Mouse (Mus musculus) limb, embryonic 14.5 days (tissue): ENCODE results near the gene Pkn1. TPM values are rescaled to one million over a fixed set of nuclear protein-coding genes. Genes with fewer than 3 reads are reported as not detected.

Experiments used
- ATAC-seq: fragments of 200-750 bp; cut with Nextera tagmentation; 2 replicates; pipeline ENCODE4 v1.8.0; 2017; ENCODE audit warnings: low read depth, moderate number of reproducible peaks, moderate TSS enrichment; ENCODE audit not compliant: low FRiP score
- DNase-seq: peaks from one replicate; pipeline ENCODE4 v3.0.0-alpha.2; 2015; ENCODE audit warnings: low spot score
- H3K27ac ChIP-seq: fragments of 300-500 bp; sonication (generic); replicated peaks from 2 replicates; pipeline ENCODE4 v1.5.1; 2014; ENCODE audit warnings: low read depth, mild to moderate bottlenecking, low read length, moderate library complexity, mixed read lengths
- H3K27me3 ChIP-seq: fragments of 300-500 bp; sonication (generic); 2 replicates; pipeline ENCODE4 v1.6.1; 2014; ENCODE audit warnings: low read length, mixed read lengths; ENCODE audit not compliant: control insufficient read depth, insufficient read depth
- H3K36me3 ChIP-seq: fragments of 300-500 bp; sonication (generic); 2 replicates; pipeline ENCODE4 v1.6.1; 2014; ENCODE audit warnings: mild to moderate bottlenecking, low read length, moderate library complexity, mixed read lengths; ENCODE audit not compliant: control insufficient read depth, insufficient read depth
- H3K4me1 ChIP-seq: fragments of 300-500 bp; sonication (generic); 2 replicates; pipeline ENCODE4 v1.6.1; 2014; ENCODE audit warnings: antibody characterized with exemption, low read length, mixed read lengths; ENCODE audit not compliant: control insufficient read depth, insufficient read depth
- H3K4me2 ChIP-seq: fragments of 300-500 bp; sonication (generic); replicated peaks from 2 replicates; pipeline ENCODE4 v1.6.1; 2014; ENCODE audit warnings: low read depth, mild to moderate bottlenecking, low read length, moderate library complexity; ENCODE audit not compliant: severe bottlenecking
- H3K4me3 ChIP-seq: fragments of 300-500 bp; sonication (generic); replicated peaks from 2 replicates; pipeline ENCODE4 v1.5.1; 2014; ENCODE audit warnings: low read length
- H3K9ac ChIP-seq: fragments of 300-500 bp; sonication (generic); 2 replicates; pipeline ENCODE4 v1.6.1; 2014; ENCODE audit warnings: mild to moderate bottlenecking, low read depth, low read length, moderate library complexity; ENCODE audit not compliant: severe bottlenecking
- H3K9me3 ChIP-seq: fragments of 300-500 bp; sonication (generic); 2 replicates; pipeline ENCODE4 v1.6.1; 2016; ENCODE audit warnings: low read length; ENCODE audit not compliant: control insufficient read depth
- POLR2A ChIP-seq: fragments of 200-500 bp; IDR thresholded peaks from 2 replicates; pipeline ENCODE4 v1.8.0; 2012; ENCODE audit warnings: inconsistent platforms, mild to moderate bottlenecking, moderate library complexity, borderline replicate concordance; ENCODE audit not compliant: insufficient read depth, insufficient read length; ENCODE audit errors: extremely low read depth
- WGBS: fragments of 180-500 bp; shearing (Covaris S2); extraction: QIAGEN DNeasy Blood & Tissue Kit; methylation state at CpG from one replicate; pipeline ENCODE4 v1.1.7; 2014; 5-methylcytosine and 5-hydroxymethylcytosine counted together
- polyA plus RNA-seq, 2 experiments: library from polyadenylated mRNA; depleted of rRNA in 1 of 2; stranded (reverse) in 1 of 2; unstranded in 1 of 2; fragments of >200 nt; fragmentation: Nextera tagmentation in 1 of 2; extraction: Ambion mirVana in 1 of 2; gene quantifications; 2 replicates each; pipeline versions ENCODE4 v1.2.1 to v1.2.3; 2012 to 2014

The Pkn1 gene
- polyA plus RNA-seq, 2 experiments = 24.3 to 46.9 TPM

DNA sequence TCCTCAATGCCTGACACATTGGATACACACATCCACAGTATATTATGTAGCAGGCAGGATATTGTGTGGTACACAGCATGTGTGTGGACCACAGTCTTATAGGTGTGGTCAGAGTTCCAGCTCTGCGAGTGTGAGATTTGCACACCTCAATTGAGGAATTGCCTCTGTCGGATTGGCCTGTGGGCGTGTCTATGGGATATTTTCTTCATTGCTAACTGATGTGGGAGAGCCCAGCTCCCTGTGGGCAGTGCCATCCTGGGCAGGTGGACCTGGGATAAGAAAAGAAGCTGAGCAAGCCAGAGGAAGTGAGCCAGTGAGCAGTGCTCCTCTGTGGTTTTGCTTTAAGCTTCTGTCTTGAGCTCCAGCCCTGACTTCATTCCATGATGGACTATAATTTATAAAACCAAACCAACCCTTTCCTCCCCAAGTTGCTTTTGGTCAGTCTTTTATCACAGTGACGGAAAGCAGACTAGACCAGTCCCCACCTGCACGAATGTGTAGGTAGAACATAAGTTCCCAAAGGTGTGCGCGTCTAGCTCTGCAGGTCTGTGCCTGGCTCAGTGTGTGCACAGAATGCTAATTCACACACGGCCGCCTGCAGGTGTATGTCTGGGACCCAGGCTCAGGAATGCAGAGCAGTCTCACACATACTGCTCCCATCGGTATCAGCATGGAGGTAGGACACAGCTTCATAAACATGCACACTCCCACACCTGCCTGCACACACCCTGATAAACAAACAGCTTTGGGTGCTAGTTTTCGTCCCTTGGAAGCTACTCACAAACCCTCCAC, 4.4 kb downstream of the Pkn1 start:
- Histone ChIP-seq H3K27me3 (no peaks in the 10 kb centered on the region), H3K4me3 (no peak overlapping the region), H3K9ac (no peak overlapping the region), H3K4me2 (no peak overlapping the region), H3K27ac (no peak overlapping the region), H3K9me3 (no peaks in the 10 kb centered on the region), H3K4me1 (peaks cover 11% of the 10 kb centered on the region), H3K36me3 (peaks cover 31% of the 10 kb centered on the region)
- WGBS = 78% methylated on average over 11 of the region's 11 CpGs
- no peak for DNase-seq
- no peak for TF ChIP-seq POLR2A
- ATAC-seq = no peak

DNA sequence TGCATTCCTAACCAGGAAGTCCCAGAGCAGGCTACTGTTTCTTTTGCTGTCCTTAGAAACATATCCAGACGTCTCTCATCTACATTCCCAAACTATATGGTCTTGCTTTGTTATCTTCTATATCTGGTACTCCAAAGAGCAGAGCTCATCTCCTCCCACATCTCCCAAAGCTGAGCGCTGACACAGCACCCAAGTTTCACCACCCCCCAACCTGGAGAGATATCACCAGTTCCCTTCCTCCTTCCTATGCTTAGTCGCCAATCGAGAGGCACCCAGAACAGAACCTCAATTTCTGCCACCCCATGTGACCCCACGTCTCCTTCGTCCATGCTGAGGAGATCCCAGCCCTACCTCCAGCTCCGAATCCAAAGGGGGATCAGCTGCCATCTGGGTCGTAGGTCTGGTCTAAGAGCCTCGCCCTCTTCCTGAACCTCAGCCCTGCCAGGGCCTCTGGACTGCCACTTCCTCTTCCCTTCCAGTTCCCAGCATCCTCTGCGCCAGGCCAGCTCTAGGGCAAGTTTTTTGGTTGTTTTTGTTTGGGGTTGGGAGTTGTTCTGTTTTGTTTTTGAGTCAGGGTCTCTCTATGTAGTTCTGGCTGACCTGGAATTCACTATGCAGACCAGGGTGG, 5.3 kb downstream of the Pkn1 start:
- no peak for TF ChIP-seq POLR2A
- Histone ChIP-seq H3K27me3 (no peaks in the 10 kb centered on the region), H3K9ac (no peak overlapping the region), H3K4me3 (no peak overlapping the region), H3K4me2 (no peak overlapping the region), H3K4me1 (peaks cover 10% of the 10 kb centered on the region), H3K27ac (no peak overlapping the region), H3K36me3 (peaks cover 33% of the 10 kb centered on the region), H3K9me3 (no peaks in the 10 kb centered on the region)
- ATAC-seq (no peak), DNase-seq (no peak)
- WGBS = 83% methylated on average over 10 of the region's 10 CpGs

DNA sequence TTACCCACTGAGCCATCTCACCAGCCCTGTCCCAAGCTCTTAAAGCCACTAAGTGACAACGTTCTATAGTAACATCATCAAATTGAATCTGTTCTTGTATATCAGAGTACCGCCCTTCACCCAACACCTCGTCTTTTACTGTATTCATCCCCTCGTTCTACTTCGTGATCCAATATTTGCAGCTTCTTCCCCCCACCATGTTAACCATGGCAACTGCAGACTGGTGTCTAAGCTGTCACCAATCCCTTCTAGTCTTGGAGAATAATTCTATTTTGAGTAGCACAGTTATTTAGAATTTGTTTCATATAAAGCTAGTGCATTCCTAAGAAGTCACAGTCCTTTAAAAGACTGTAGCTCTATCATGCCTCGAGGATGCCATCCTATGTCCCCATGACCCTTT, 9.7 kb downstream of the Pkn1 start:
- Histone ChIP-seq H3K4me3 (no peak overlapping the region), H3K9ac (no peak overlapping the region), H3K9me3 (no peaks in the 10 kb centered on the region), H3K27me3 (no peaks in the 10 kb centered on the region), H3K36me3 (peaks cover 41% of the 10 kb centered on the region), H3K4me2 (no peak overlapping the region), H3K4me1 (no peaks in the 10 kb centered on the region), H3K27ac (no peak overlapping the region)
- DNase-seq (no peak), ATAC-seq (no peak)
- WGBS = 88% methylated on average over 6 of the region's 6 CpGs
- TF ChIP-seq POLR2A = no peak

DNA sequence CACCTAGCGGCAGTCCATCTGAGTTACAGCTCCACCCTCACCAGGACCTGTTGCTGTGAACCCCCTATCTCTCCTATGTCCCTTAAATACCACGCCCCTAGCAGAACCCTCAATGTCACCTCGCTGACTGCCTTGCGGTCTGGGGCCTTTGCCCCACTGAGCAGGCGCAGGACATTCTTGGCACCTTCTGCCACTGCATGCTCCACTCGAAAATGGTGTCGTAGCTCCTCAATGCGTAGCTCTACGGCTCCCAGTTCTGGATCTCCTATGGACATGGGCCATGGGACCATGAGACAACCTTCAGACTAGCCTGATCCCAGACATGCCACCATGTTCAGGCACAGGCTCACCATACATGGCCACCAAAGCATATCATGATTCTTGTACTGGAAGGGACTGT, 14.5 kb downstream of the Pkn1 start:
- Histone ChIP-seq H3K4me2 (no peak overlapping the region), H3K9me3 (no peaks in the 10 kb centered on the region), H3K4me3 (no peak overlapping the region), H3K4me1 (peaks cover 16% of the 10 kb centered on the region), H3K9ac (no peak overlapping the region), H3K36me3 (peaks cover 46% of the 10 kb centered on the region), H3K27me3 (no peaks in the 10 kb centered on the region), H3K27ac (no peak overlapping the region)
- 90% methylated on average over 9 of the region's 9 CpGs for whole genome bisulfite sequencing
- DNase-seq (no peak), ATAC-seq (no peak)
- TF ChIP-seq POLR2A = no peak

DNA sequence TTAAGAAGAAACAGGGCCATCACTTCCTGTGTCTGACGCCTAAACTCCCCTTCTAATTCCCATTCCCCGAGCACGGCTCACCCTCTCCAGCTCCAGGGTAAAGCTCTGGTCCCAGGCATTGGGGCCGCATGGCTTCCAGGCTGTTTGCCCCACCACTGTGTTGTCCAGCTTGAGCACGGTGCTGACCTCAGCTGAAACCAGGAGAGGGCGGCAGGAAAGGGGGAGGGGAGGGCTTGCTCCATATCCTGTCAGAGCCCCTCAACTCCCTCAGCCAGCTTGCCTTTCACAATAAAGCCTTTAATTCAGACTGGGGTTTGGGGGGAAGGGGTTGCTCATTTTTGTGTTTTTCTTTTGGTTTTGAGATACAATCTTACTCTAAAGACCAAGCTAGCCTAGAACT, 17.9 kb downstream of the Pkn1 start:
- peaks cover 72% of the 10 kb centered on the region for H3K36me3 ChIP-seq
- DNase-seq = no peak
- no peak overlapping the region; the same call in 1 of the 2 replicates for H3K4me2 ChIP-seq
- H3K4me1 ChIP-seq = peaks cover 16% of the 10 kb centered on the region
- WGBS = 19% methylated on average over 6 of the region's 6 CpGs
- no peak for TF ChIP-seq POLR2A
- no peaks in the 10 kb centered on the region for H3K27me3 ChIP-seq
- H3K9me3 ChIP-seq = no peaks in the 10 kb centered on the region
- peak; percentile 64; the same call in 1 of the 2 replicates for ATAC-seq
- no peak overlapping the region for H3K4me3 ChIP-seq
- no peak overlapping the region; the same call in 1 of the 2 replicates for H3K9ac ChIP-seq
- peak overlapping the region; percentile 80 for H3K27ac ChIP-seq
